Mouse (Mus musculus) bone marrow macrophage, adult 2 months (primary cell): ENCODE data around the gene Dnhd1.

ENCODE experiments used
- CTCF ChIP-seq: IDR thresholded peaks from 2 replicates; pipeline ENCODE4 v1.5.1; 2012; ENCODE audit warnings: low read depth, mild to moderate bottlenecking, low read length, moderate library complexity
- POLR2A ChIP-seq: IDR thresholded peaks from 2 replicates; pipeline ENCODE4 v1.6.1; 2012; ENCODE audit warnings: mild to moderate bottlenecking, low read depth, low read length, borderline replicate concordance

- TF ChIP-seq POLR2A (no peak), CTCF (no peak)
Measured at GRCm38 (mm10) chr7:105762517-105763270, 112.1 kb downstream of the Dnhd1 start.
